Mouse (Mus musculus): ENCODE results near the gene Sema5a. TPM values are rescaled to one million over a fixed set of nuclear protein-coding genes. Genes with fewer than 3 reads are reported as not detected.

The Sema5a gene
- total RNA-seq, 1 experiment from 2014 or later = 23.0 TPM

DNA sequence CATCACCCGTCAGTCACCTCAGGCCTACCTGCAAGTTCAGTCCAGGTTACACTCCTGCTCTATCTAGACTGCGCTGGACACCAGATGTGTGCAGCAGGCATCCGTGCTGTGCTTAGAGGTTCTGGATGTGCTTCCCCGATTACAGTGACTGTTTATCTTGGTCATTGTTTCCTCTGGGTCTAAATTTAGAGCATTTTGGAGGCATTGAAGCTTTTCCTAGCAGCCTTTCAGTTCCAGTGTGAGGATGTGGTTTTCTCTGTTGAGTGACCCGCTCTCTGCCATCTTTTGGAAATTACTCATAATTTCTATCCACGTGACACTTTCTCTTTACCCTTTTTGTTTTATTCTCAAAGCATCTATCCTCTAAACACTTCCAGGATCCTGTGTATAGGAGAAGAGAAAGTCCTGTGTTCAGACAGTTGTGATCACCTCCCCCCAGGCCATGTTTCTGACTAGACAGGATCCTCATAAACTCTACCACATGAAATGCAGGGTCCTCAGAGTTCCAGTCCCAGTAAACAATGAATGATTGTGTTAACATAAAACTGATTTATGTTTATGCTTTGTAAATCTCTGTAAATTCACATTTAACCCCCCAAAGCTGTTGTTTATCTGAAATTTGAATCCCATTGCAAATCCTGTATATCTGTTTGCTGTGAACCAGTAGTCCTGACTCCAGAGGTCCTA, 62.1 kb downstream of the Sema5a start:
- no peak for DNase-seq

DNA sequence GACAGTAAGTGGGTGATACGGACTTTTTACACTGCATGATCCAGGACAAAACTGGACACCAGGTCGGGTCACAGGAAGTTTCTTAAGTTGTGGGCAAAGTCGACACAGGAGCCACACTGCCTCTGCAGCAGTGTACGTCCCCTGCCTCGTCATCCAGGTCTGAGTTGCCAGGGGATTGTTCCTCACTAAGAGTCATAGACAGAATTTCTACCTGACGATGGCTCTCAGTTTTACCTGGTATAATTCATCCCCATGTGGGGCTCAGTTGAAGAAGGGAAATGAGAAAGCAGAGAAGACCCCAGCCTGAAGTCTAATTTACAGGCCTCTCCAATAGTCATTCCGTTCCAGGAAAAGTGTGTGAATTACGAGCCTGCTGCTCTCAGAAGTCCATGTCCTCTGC, 66.2 kb downstream of the Sema5a start:
- DNase-seq = no peak

GRCm38 (mm10) chr15:32311287-32311686, 66.7 kb downstream of the Sema5a start:
- no peak for DNase-seq

DNA sequence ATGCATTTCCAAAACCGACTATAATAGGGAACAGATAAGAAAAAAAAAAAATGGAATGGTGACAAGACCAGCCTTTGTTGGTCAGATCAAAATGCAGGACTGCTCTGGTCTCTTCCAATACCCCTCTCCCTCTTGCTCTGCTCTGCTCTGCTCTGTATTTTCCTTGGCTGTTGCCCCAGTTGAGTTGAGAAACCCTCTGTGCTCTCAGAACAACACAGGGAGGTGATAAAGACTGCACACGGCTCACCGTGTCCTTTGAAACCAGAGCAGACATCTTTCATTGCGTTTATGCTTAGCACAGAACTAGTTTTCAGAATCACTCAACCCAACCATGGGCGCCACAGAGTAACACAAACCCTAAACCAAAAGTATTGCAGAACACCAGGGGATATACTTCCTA, 72.5 kb downstream of the Sema5a start:
- DNase-seq = no peak

DNA sequence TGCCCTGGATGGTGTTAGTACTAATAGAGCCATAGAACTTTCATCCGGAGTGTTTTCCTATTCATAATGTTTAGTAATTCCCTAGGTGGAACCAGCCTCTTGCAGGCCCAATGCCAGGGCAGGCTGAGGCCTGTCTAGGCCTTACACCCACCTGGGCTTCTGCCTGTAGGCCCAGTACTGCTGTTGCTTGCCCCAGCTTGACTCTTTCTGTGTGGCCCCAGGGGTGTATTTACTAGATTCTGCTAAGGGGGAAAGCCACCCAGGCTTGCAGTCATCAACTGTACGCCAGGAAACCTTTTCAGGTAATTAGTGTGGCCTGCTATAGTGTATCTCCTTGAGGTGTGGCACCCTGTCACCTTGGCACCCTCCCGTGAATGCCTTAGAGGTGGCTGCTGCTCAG, 76.1 kb downstream of the Sema5a start:
- no peak for DNase-seq

DNA sequence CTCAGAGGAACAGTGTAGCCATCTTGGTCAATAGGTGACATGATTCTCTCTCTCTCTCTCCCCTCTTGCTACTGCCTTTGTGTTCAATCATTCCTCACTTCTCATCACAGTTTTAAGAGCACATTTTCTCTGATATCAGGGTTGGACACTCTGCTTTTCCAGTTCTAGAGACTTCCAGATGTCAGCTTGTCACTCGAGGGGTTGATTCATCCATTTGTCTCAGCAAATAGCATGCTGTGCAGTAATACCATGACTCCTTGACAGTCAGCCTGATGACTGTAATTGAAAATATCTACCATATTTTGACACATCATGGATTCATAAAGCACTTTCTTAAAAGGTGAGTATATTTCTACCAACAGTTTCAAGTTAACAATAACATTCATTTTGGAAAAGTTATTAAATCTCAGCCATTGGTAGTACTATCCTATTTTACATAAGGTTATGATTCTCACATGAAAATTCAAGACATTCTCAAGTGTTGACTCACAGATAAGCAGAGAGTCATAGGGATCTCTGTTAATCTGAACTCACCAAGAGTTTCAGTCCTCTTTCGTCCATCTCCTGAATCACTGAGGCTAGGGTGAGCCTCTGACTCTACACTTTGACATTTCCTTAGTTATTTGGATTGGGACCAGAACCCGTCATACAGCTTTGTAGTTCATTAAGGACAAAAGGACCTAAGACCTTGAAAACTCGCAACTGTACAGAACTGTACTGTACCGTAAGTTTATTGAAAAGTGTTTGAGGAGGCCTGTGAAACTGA, 78.0 kb downstream of the Sema5a start:
- DNase-seq = no peak

DNA sequence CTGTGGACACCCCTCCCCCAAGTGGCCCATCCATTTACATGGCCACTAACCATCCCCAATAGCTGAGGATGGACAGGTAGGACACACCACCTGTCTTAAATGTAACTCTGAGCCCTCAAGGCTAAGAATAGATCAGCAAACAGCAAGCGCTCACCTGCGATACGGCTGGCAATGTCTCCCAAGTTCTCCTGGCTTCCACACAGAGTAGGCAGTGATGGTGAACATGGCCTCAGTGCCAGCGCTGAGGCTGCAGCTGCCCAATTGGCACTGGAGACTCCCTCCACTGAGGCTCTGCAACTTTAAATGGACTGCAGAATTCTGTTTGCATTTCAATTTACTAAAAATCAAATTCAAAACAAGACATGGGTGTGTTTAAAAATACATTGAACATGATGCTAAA, 78.6 kb downstream of the Sema5a start:
- DNase-seq = no peak

DNA sequence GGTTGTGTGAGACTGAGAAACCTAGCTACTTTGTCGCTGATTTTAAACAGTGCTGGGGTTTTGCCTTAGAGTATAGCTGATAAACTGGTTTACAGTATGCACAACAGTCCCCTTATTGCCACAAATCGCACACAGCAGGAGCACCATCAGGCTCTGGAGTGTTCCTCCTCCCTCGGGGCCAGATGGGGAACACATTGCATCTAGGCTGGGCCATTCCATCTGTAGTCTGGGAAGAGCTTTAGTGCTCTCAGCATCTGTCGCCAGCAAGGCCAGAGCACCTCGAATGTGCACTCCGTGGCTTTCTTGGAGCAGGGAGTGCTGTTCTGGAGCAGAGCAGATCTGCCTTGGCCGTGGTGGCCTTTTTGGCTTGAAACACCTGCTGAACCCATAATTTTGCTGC, 79.5 kb downstream of the Sema5a start:
- no peak for DNase-seq

DNA sequence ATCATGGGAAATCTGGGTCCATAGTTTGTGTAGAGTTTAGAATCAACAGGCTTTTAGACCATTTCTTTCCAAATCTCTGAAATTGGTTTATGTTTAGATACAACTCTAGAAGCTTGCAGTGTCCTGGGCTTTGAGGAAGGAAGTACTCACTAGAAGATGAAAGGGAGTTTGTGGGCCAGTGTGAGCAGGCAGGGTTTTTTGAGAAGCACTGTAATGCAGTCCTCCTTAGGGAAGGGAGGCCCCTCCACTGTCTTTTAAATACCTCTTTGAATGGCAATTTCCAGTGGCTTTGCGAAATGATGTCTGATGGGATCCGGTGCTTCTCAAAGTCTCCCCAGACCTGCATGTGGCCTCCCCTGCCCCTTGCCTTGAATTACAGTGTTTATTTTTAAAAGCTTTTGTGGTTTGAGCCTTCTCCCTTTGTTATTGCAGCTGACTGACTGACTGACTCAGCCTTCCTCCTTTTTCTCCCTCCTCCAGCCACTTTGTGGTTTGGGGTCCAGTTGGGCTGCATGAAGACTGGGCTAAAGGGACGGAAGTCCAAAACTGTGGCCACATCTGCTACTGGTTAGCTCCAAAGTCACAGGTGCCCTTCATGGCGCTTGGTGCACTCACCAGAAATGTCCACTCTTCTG, 83.9 kb downstream of the Sema5a start:
- DNase-seq = no peak

DNA sequence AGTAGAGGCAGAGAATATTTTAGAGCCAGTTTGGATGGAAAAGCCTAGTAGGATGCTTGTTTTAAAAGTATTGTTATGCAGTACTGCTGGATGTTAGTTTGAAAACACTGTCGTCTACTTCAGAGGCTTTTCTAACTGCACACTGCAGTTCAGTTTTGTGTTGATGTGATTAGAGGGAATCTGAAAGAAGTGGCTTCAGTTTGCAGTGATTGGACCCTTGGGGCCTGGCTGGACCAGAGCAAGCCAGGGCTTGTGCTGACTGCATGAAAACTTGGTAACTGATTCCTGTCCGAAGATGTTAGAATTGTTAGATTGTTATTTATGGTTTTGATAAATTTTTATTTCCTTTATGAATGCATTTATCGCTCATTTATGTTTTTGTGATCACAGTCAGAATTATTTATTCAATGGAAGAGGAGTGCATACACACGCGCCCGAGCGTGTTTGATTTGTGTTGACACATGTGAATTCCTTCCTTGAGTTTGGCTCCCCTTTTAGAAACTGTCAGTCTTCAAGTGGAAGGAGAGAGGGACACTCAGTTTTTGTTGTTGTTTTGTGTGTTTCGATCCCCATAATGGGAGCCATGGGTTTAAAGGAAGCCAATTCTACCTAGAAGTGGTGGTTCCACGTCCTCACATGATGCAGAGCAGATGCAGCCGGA, 85.2 kb downstream of the Sema5a start:
- no peak for DNase-seq

DNA sequence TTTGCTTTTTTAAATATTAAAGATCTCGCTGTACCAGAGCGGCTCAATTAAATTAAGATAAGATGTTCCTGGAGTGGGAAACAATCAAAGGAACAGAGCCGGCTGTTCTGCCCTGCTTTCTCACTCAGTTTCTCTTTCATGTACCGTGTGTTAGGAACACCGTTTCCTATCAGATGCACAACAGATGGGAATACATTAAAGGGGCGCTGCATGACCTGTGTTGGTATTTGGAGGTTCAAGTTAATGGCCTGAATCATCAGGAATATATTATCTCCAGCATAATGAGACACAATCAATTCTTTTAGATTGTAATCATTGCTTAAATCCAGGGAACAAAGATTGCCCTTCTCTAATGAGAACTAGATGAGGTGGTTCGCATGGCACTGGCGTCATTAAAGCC, 85.8 kb downstream of the Sema5a start:
- no peak for DNase-seq

- no peak for DNase-seq
These were observed 86.4 kb downstream of the Sema5a start for GRCm38 (mm10) chr15:32331037-32331436.

DNA sequence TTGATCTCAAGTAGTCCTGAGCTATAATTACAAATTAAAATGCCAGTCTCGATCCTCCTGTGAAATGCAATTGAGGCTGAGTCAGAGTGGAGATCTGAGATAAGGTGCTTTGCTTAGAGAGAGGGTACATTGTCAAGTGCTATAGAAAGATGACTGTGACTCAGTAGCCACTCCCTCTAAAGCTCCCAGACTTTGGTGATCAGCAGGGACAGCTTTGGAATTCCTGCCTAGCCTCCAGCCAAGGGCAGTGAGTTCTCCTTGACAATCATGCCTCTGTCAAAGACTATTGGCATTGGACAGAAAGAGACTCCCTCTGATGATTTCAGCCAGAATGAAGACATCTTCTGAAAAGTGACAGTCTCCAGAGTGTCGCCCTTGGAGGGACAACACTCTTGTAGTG, 88.8 kb downstream of the Sema5a start:
- no peak for DNase-seq

- DNase-seq = no peak
These were observed 93.2 kb downstream of the Sema5a start for GRCm38 (mm10) chr15:32337810-32338209.

- DNase-seq = no peak
These were observed 94.2 kb downstream of the Sema5a start for GRCm38 (mm10) chr15:32338721-32339290.

DNA sequence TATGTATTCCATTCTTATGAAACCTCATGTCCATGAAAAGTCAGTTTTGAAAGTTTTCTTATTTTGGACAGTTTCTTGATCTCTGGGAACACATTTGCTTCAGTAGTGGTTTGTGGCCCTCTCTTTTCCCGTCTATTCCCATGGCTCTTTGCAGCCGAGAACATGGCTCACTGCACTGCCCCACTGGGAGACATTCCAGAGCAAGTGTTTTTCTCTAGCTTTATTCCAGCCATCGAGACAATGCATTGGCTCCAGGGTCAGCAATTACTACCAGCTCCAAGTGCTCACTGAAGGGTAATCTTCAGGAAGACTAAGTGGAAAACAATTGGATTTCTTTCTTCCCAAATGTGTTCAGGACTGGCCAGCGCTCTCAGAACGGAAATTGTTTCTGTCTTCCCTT, 94.8 kb downstream of the Sema5a start:
- DNase-seq = peak; percentile 37

- DNase-seq = no peak
These were observed 96.8 kb downstream of the Sema5a start for GRCm38 (mm10) chr15:32341423-32341822.

GRCm38 (mm10) chr15:32343544-32343943, 98.9 kb downstream of the Sema5a start:
- no peak for DNase-seq

DNA sequence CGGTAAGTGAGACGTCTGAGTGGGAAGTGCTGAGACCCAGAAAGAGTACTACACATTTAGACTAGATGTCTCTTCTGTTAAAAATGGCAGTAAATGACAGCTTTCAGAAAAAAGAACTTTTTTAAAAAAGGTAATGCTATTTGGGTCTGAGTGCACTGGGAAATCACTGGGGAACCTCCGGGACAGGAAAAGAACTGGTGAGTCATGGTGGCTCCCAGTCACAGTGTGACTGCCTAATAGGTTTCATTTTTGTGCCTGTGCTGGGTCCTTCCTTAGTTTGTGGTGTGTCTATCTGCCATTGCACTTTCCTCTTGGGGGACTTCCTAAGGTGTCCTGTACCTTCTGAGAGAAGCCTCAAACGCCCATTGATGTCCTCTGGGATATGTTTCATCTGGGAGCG, 102.7 kb downstream of the Sema5a start:
- no peak for DNase-seq

DNA sequence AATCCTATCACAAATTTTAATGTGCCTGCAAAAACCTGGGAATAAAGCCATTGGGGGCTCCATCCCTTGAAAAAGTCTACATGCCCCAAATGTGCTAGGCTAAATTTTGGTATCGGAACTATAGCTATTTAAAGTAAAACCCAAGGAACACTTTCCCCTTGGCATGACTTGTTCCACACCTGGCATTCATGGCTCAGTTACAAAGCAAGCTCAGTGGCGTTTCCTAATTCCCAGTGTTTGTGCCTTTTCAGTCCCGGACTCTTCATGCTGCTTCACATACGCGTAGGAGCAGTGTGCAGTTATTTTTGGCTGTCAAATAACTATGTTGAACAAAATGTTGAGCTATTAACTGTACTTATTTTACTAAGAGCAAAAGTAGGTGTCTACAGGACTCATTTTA, 104.7 kb downstream of the Sema5a start:
- DNase-seq = no peak

- no peak for DNase-seq
These were observed 108.4 kb downstream of the Sema5a start for GRCm38 (mm10) chr15:32352995-32353394.

GRCm38 (mm10) chr15:32353513-32353912, 108.9 kb downstream of the Sema5a start:
- DNase-seq = no peak

- no peak for DNase-seq
These were observed 112.2 kb downstream of the Sema5a start for GRCm38 (mm10) chr15:32356805-32357204.

Data from adrenal gland, postnatal 14 days (tissue).